Mouse (Mus musculus): ENCODE results near the gene Mcfd2. TPM values are rescaled to one million over a fixed set of nuclear protein-coding genes. Genes with fewer than 3 reads are reported as not detected.

The Mcfd2 gene
- polyA plus RNA-seq (2014; fragmentation: Illumina TruSeq; extraction: RNeasy Lipid Tissue Mini Kit (QIAGEN cat#74804); ENCODE audit: low read depth, low replicate concordance): 77.0 TPM

GRCm38 (mm10) chr17:87265792-87266186 is at the start of gene Mcfd2:
Gene Mcfd2 (minus strand): TSS chr17:87265935.

DNA sequence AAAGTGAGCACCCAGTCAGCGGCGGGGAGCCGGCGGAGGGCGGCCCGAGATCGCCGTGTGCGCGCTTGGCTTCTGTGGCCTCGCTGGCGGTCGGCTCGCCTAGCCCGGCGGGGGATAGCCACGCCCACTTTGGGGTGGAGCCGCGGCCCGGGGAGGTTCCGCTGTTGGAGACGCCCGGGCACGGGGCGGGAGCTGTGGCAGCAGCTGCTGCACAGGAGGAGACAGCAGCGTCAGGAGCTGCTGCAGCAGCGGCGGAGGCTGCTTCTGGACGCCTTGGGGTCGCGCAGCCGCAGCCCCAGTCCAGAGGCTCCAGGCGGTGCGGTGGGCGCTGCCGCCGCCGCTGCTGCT is 16.9 kb upstream of the Mcfd2 start, which contains the start of gene Ttc7:
Gene Ttc7, plus strand, starts transcription at position 181 of the 348 bp plus-strand sequence.

Other genes starting within 250 kb of the Mcfd2 start
- 98.3 TPM for gene Pigf, start 240.5 kb downstream of the Mcfd2 start, polyA plus RNA-seq (2014; fragmentation: Illumina TruSeq; extraction: RNeasy Lipid Tissue Mini Kit (QIAGEN cat#74804); ENCODE audit: low read depth, low replicate concordance)
- 366 TPM for gene Cript, start 240.4 kb downstream of the Mcfd2 start, polyA plus RNA-seq (2014; fragmentation: Illumina TruSeq; extraction: RNeasy Lipid Tissue Mini Kit (QIAGEN cat#74804); ENCODE audit: low read depth, low replicate concordance)
- gene Socs5, start 158.3 kb downstream of the Mcfd2 start, polyA plus RNA-seq (2014; fragmentation: Illumina TruSeq; extraction: RNeasy Lipid Tissue Mini Kit (QIAGEN cat#74804); ENCODE audit: low read depth, low replicate concordance): 18.1 TPM
- 9.2 TPM for gene Ttc7, start 17.0 kb upstream of the Mcfd2 start, polyA plus RNA-seq (2014; fragmentation: Illumina TruSeq; extraction: RNeasy Lipid Tissue Mini Kit (QIAGEN cat#74804); ENCODE audit: low read depth, low replicate concordance)
- gene Stpg4, start 161.8 kb upstream of the Mcfd2 start, polyA plus RNA-seq (2014; fragmentation: Illumina TruSeq; extraction: RNeasy Lipid Tissue Mini Kit (QIAGEN cat#74804); ENCODE audit: low read depth, low replicate concordance): not detected
- gene Calm2, start 181.0 kb upstream of the Mcfd2 start, polyA plus RNA-seq (2014; fragmentation: Illumina TruSeq; extraction: RNeasy Lipid Tissue Mini Kit (QIAGEN cat#74804); ENCODE audit: low read depth, low replicate concordance): 2,242 TPM

Data from sigmoid colon, adult 10 weeks (tissue).